Mouse (Mus musculus): ENCODE results near the gene Akap11.

The Akap11 gene

GRCm38 (mm10) chr14:78528461-78529425 is 7.9 kb downstream of the Akap11 start:
- DNase-seq (ENCODE audit: low read depth, low spot score): no peak

GRCm38 (mm10) chr14:78526907-78527306 is 9.7 kb downstream of the Akap11 start:
- DNase-seq (ENCODE audit: low read depth, low spot score): no peak

- no peak for DNase-seq (ENCODE audit: low read depth, low spot score)
Observed at GRCm38 (mm10) chr14:78526475-78526874, 10.1 kb downstream of the Akap11 start.

- no peak for DNase-seq (ENCODE audit: low read depth, low spot score)
Observed at GRCm38 (mm10) chr14:78525611-78526457, 10.8 kb downstream of the Akap11 start.

GRCm38 (mm10) chr14:78525059-78525458 is 11.5 kb downstream of the Akap11 start:
- DNase-seq (ENCODE audit: low read depth, low spot score): no peak

GRCm38 (mm10) chr14:78510713-78511112 is 25.9 kb downstream of the Akap11 start:
- no peak for DNase-seq (ENCODE audit: low read depth, low spot score)

- DNase-seq (ENCODE audit: low read depth, low spot score): no peak
Observed at GRCm38 (mm10) chr14:78509791-78510190, 26.8 kb downstream of the Akap11 start.

GRCm38 (mm10) chr14:78500578-78500977 is 36.0 kb downstream of the Akap11 start:
- DNase-seq (ENCODE audit: low read depth, low spot score): no peak

GRCm38 (mm10) chr14:78496691-78497090 is 39.9 kb downstream of the Akap11 start:
- no peak for DNase-seq (ENCODE audit: low read depth, low spot score)

- no peak for DNase-seq (ENCODE audit: low read depth, low spot score)
Observed at GRCm38 (mm10) chr14:78495241-78495640, 41.4 kb downstream of the Akap11 start.

GRCm38 (mm10) chr14:78492602-78493001 is 44.0 kb downstream of the Akap11 start:
- DNase-seq (ENCODE audit: low read depth, low spot score): no peak

- no peak for DNase-seq (ENCODE audit: low read depth, low spot score)
Observed at GRCm38 (mm10) chr14:78491432-78491831, 45.2 kb downstream of the Akap11 start.

GRCm38 (mm10) chr14:78482385-78483231 is 54.0 kb downstream of the Akap11 start:
- no peak for DNase-seq (ENCODE audit: low read depth, low spot score)

- no peak for DNase-seq (ENCODE audit: low read depth, low spot score)
Observed at GRCm38 (mm10) chr14:78474058-78474457, 62.5 kb downstream of the Akap11 start.

- no peak for DNase-seq (ENCODE audit: low read depth, low spot score)
Observed at GRCm38 (mm10) chr14:78470714-78471113, 65.9 kb downstream of the Akap11 start.

- DNase-seq (ENCODE audit: low read depth, low spot score): no peak
Observed at GRCm38 (mm10) chr14:78468991-78469390, 67.6 kb downstream of the Akap11 start.

- no peak for DNase-seq (ENCODE audit: low read depth, low spot score)
Observed at GRCm38 (mm10) chr14:78467994-78468393, 68.6 kb downstream of the Akap11 start.

GRCm38 (mm10) chr14:78464353-78464752 is 72.3 kb downstream of the Akap11 start:
- DNase-seq (ENCODE audit: low read depth, low spot score): no peak

- DNase-seq (ENCODE audit: low read depth, low spot score): no peak
Observed at GRCm38 (mm10) chr14:78459121-78459520, 77.5 kb downstream of the Akap11 start.

GRCm38 (mm10) chr14:78458705-78459104 is 77.9 kb downstream of the Akap11 start:
- DNase-seq (ENCODE audit: low read depth, low spot score): no peak

GRCm38 (mm10) chr14:78454970-78455369 is 81.6 kb downstream of the Akap11 start:
- DNase-seq (ENCODE audit: low read depth, low spot score): no peak
